Mouse (Mus musculus): Measurements from ENCODE around the gene Ppara. TPM values are rescaled to one million over a fixed set of nuclear protein-coding genes. Genes with fewer than 3 reads are reported as not detected.

Gene Ppara
- polyA plus RNA-seq, 1 experiment from 2014 or later, result 0.45 TPM

DNA sequence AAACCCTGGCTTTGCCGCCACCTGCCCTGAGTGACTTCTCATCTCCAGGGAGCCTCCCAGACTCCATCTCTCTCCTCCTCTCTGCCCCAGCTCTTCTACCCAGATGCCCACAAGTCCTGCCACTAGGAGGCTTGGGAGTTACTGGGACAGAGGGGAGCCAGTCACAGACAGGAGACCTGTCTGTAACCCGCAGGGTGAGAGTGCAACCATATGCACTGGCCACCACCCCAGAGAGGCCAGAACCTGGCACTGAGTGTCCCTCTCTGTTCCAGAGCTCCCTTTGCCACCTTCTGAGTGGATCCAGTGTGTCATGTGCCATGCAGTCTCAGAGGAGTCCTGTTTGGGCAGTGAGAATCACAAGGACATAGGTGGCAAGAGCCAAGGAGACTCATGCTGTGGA, 17.0 kb upstream of the Ppara start:
- H3K4me1 ChIP-seq, result no peaks in the 10 kb centered on the region
- no peaks in the 10 kb centered on the region for H3K9me3 ChIP-seq (replicated peaks)
- peaks cover 14% of the 10 kb centered on the region for H3K27me3 ChIP-seq (ENCODE audit: low read depth, poor library complexity, severe bottlenecking)
- no peak overlapping the region for H3K27ac ChIP-seq
- no peak for DNase-seq (ENCODE audit: low spot score)
- H3K36me3 ChIP-seq, result no peaks in the 10 kb centered on the region
- H3K4me3 ChIP-seq, result no peak overlapping the region
- 85% methylated on average over 2 of the region's 2 CpGs for WGBS

DNA sequence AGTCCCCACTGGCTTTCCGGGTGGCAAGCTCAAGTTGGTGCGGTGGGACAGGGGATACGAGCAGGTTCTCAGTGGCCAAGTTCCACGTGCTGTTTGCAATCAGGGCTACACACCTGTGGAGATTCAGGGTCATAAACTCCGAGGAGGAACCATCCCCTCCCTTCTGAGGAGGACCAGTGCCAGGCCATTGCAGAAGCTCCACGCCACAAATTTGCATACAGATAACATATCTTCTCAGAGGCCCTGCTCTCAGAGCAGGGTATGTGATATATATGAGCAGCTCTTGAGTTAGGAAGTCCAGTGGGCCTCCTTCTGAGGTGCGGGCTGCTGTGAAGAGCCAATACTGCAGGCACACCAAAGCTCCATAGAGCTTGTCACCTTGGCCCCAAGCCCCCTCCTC, 15.8 kb upstream of the Ppara start:
- no peak for DNase-seq (ENCODE audit: low spot score)
- no peaks in the 10 kb centered on the region for H3K36me3 ChIP-seq
- no peak overlapping the region for H3K27ac ChIP-seq
- no peaks in the 10 kb centered on the region for H3K4me1 ChIP-seq
- no peaks in the 10 kb centered on the region for H3K9me3 ChIP-seq (replicated peaks)
- H3K4me3 ChIP-seq, result no peak overlapping the region
- WGBS, result 76% methylated on average over 7 of the region's 7 CpGs
- H3K27me3 ChIP-seq (ENCODE audit: low read depth, poor library complexity, severe bottlenecking), result peaks cover 15% of the 10 kb centered on the region

DNA sequence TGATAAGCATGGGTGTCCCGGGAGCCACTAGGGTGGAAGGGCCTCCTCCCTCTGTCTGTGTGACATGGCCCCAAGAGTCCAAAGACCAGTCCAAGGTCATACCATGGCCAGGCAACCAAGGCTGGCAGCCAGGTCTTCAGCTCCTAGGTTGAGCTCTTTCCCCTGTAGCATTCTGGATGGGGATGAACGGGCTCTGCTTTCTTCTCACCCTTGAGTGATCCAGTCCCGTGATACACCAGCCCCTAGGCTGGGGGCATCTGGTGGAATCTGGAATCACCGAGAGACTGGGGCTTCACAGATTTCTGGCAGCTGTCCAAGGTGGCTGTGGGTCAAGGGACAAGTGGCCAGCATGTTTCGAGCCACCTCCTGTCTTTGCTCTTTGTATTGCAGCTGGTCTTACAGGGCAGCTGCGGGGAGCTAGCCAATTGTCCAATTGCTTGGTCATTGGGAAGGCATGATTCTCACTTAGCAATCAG, 14.4 kb upstream of the Ppara start:
- Histone ChIP-seq H3K36me3 (no peaks in the 10 kb centered on the region), H3K27ac (no peak overlapping the region), H3K4me3 (no peak overlapping the region), H3K4me1 (no peaks in the 10 kb centered on the region), H3K9me3 (replicated peaks) (no peaks in the 10 kb centered on the region), H3K27me3 (ENCODE audit: low read depth, poor library complexity, severe bottlenecking) (peaks cover 25% of the 10 kb centered on the region)
- 74% methylated on average over 6 of the region's 6 CpGs for WGBS
- DNase-seq (ENCODE audit: low spot score), result no peak

DNA sequence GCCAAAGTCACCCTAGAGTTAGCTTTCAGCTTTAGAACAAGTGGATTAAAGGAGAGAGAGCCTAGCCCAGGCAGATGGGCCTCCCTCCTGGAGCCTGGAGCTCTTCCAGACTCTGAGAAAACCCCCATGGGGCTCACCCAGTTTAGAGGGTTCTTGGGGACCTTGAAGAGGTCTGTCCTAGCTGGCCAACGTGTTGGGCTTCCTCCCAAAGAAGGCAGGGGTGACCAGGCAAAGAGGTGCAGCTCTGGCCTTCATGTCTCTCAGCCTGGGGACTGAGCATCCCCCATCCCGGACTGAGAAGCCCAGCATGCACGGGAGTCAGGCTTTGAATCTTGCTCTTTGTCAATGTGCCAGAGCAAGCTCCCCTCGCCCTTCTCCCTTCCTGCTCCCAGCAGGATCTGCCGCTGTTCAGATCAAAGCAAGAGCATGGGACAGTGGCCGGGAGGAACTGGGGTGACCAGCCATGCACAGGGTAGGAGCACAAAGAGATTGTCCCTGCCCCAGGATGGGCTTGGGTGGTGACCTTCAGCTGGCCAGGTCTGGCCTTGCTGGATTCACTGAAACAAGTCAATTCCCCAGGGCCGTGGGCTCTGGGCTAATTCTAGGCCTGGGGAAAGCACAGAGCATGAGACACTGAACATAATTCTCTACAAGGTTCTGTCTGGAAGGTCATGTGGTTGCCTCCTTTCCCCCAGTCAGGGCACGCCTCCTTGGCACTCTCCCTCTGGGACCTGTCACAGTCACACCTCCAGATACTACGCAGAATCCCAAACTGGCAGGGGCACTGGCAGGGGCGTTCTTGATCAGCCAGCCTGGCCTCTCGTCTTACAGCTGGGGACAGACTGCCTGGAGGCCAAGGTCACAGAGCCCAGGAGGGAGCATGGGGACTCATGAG, 10.3 kb upstream of the Ppara start:
- Histone ChIP-seq H3K4me3 (no peak overlapping the region), H3K4me1 (no peaks in the 10 kb centered on the region), H3K36me3 (no peaks in the 10 kb centered on the region), H3K9me3 (replicated peaks) (no peaks in the 10 kb centered on the region), H3K27ac (no peak overlapping the region), H3K27me3 (ENCODE audit: low read depth, poor library complexity, severe bottlenecking) (peaks cover 35% of the 10 kb centered on the region)
- no peak for DNase-seq (ENCODE audit: low spot score)
- 54% methylated on average over 11 of the region's 11 CpGs for WGBS

DNA sequence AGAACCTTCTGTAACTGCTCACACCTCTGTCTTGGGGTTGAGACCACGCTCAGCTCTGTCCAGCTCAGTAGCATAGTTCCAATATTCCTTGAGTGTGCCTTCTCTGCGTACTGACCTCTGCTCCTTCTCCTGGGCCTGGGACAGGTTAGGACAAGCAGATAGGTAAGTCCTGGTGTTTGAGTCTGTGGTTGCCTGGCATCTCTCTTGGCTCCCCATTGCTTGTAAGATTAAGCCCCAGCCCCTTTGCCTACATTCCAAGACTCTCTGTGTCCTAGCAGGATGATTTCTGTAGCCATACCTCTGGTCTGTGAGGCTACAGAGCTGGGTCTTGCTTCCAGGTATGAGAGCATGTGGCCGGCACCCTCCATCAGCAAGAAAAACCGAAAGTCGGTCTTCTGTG, 6.6 kb upstream of the Ppara start:
- no peak for DNase-seq (ENCODE audit: low spot score)
- Histone ChIP-seq H3K36me3 (no peaks in the 10 kb centered on the region), H3K4me1 (no peaks in the 10 kb centered on the region), H3K4me3 (no peak overlapping the region), H3K27me3 (ENCODE audit: low read depth, poor library complexity, severe bottlenecking) (peaks cover 49% of the 10 kb centered on the region), H3K27ac (no peak overlapping the region), H3K9me3 (replicated peaks) (no peaks in the 10 kb centered on the region)
- WGBS, result 91% methylated on average over 5 of the region's 5 CpGs

DNA sequence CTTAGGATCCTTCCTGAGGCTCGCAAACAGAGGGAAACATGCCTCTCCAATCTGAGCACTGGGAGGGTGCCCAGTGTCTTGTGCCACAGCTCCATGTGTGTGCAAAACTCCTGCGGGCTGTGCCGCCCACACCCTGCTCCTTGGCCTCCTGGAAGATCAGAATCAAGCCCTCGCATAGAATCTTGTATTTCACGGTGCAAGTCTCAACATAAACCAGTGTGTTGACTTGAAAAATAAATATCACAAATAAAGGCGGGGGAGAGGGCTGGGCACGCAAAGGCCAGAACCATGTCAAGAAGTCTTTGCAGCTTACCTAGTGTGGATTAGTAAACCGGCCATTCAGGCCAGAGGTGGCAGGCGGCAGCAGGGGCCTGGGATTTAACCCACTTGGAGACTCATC, 5.5 kb upstream of the Ppara start:
- Histone ChIP-seq H3K27me3 (ENCODE audit: low read depth, poor library complexity, severe bottlenecking) (peaks cover 59% of the 10 kb centered on the region), H3K27ac (no peak overlapping the region), H3K4me1 (no peaks in the 10 kb centered on the region), H3K4me3 (no peak overlapping the region), H3K36me3 (no peaks in the 10 kb centered on the region), H3K9me3 (replicated peaks) (no peaks in the 10 kb centered on the region)
- WGBS, result 85% methylated on average over 9 of the region's 9 CpGs
- no peak for DNase-seq (ENCODE audit: low spot score)

DNA sequence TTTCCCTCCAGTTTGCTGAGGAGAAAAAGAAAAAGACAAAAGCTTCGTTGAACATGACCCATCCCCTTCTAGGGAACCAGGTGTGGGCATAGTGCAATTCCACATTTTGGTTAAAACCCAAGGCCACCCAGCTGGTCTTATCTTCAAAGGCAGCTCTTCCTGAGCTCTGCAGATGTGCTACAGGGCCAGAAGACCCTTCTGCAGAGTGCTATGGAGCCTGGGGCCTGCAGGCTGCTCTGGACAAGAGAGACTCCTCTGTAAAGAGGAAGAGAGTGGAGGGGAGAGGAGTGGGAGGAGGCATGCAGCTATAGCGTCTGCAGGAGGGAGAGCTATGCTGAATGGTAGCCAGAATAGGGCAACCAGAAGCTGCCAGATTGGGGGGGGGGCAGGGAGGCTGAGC, 4.8 kb upstream of the Ppara start:
- H3K27me3 ChIP-seq (ENCODE audit: low read depth, poor library complexity, severe bottlenecking), result peaks cover 59% of the 10 kb centered on the region
- H3K9me3 ChIP-seq (replicated peaks), result no peaks in the 10 kb centered on the region
- H3K4me3 ChIP-seq, result no peak overlapping the region
- H3K4me1 ChIP-seq, result peaks cover 6% of the 10 kb centered on the region
- no peaks in the 10 kb centered on the region for H3K36me3 ChIP-seq
- 64% methylated on average over 2 of the region's 2 CpGs for WGBS
- H3K27ac ChIP-seq, result no peak overlapping the region
- no peak for DNase-seq (ENCODE audit: low spot score)

DNA sequence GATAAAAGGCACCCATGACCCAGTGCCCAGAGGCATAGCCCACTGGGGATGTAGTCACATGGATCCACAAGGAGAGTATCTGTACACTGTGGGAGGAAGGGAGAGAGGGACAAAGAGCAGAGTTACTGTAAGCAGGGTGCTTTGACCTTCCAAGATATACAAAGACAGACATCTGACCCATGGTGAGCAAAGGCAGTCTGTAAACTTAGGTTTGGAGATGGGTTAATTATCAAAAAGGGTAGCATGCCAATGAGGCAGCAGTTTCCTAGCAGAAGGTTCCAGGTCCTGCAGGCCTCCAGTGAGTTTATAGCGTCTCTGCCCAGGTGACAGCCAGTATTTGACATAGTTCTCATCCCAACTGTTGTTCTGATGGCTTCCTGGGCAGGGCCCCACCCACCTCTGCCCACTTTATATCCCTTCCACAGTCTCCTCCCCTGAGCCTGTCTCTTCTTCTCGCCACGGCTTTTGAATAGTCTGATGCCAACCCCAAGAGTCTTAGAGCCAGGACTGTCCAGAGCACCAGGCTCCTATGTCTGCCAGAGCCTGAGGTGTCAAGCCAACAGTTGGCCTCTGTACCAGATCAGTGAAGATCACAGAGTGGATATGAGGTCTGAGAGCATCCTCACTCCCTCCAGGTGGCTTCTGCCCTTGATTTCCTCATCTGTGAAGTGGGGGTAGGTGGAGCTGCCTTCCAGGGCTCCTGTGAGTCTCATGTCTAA, 2.7 kb upstream of the Ppara start:
- Histone ChIP-seq H3K4me3 (no peak overlapping the region), H3K4me1 (peaks cover 17% of the 10 kb centered on the region), H3K27me3 (ENCODE audit: low read depth, poor library complexity, severe bottlenecking) (peaks cover 77% of the 10 kb centered on the region), H3K9me3 (replicated peaks) (no peaks in the 10 kb centered on the region), H3K36me3 (no peaks in the 10 kb centered on the region), H3K27ac (no peak overlapping the region)
- WGBS, result 85% methylated on average over 3 of the region's 3 CpGs
- DNase-seq (ENCODE audit: low spot score), result no peak

DNA sequence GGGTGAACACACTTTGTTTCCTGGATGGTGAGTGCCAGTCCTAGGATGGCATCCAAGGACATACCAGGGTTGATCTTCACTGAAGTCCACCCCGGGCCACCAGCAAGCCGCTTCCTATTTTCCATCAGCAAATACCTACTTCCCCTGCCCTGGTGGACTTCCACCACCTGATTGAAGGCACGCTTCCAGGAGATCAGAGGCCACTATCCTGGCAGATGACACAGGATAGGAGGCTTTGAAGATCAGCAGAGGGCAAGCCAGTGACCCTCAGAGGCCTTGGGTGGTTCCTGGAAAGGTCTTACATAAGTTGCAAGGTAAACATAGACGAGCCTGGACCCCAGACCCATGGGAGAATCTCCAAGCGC, 2.2 kb upstream of the Ppara start:
- 85% methylated on average over 5 of the region's 5 CpGs for WGBS
- H3K4me1 ChIP-seq, result peaks cover 17% of the 10 kb centered on the region

DNA sequence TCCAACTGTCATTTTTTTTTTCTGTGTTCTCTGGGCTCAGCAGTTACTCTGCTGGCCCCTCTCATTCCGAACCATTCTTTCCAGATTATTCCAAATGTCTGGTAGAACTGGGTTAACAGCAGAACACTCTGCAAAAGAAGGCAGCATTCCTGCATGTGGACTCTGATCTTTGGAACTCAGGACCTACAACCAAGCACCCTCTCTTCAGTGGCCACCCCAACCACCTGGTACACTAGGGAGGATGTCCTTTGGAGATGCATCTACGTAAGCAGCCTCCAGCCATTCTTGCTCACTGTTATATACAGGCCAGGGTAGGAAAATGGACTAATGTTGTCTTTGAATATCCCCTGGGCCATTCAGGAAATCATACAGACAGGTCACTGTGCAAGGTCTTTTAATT, 1.1 kb upstream of the Ppara start:
- WGBS, result 86% methylated on average over 2 of the region's 2 CpGs
- H3K27ac ChIP-seq, result no peak overlapping the region
- H3K4me3 ChIP-seq, result no peak overlapping the region
- H3K36me3 ChIP-seq, result no peaks in the 10 kb centered on the region
- peaks cover 17% of the 10 kb centered on the region for H3K4me1 ChIP-seq
- H3K27me3 ChIP-seq (ENCODE audit: low read depth, poor library complexity, severe bottlenecking), result peaks cover 86% of the 10 kb centered on the region
- H3K9me3 ChIP-seq (replicated peaks), result no peaks in the 10 kb centered on the region
- no peak for DNase-seq (ENCODE audit: low spot score)

More for the DNA sequence above, 2.2 kb upstream of the Ppara start:
- Histone ChIP-seq H3K9me3 (replicated peaks) (no peaks in the 10 kb centered on the region), H3K36me3 (no peaks in the 10 kb centered on the region), H3K4me3 (no peak overlapping the region), H3K27me3 (ENCODE audit: low read depth, poor library complexity, severe bottlenecking) (peaks cover 82% of the 10 kb centered on the region), H3K27ac (no peak overlapping the region)
- no peak for DNase-seq (ENCODE audit: low spot score)

DNA sequence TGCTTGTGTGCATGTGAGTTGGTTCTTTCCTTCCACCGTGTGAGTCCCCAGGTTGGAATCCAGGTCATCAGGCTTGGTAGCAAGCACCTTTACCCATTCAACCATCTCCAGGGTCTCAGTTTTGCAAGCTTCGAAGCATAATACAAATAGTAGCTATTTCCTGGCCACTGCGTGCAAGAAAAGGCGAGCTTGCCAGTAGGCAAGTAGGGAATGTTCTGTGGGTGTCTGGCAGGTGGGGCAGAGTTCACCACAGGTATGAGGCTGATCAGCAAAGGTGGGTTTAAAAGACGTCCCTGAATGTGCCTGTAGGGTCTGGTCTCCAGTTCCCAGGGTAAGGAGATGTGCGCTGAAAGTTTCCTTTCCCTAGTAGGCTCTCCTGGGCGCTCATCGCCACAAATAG, 635 bp upstream of the Ppara start:
- 41% methylated on average over 8 of the region's 8 CpGs for WGBS

DNA sequence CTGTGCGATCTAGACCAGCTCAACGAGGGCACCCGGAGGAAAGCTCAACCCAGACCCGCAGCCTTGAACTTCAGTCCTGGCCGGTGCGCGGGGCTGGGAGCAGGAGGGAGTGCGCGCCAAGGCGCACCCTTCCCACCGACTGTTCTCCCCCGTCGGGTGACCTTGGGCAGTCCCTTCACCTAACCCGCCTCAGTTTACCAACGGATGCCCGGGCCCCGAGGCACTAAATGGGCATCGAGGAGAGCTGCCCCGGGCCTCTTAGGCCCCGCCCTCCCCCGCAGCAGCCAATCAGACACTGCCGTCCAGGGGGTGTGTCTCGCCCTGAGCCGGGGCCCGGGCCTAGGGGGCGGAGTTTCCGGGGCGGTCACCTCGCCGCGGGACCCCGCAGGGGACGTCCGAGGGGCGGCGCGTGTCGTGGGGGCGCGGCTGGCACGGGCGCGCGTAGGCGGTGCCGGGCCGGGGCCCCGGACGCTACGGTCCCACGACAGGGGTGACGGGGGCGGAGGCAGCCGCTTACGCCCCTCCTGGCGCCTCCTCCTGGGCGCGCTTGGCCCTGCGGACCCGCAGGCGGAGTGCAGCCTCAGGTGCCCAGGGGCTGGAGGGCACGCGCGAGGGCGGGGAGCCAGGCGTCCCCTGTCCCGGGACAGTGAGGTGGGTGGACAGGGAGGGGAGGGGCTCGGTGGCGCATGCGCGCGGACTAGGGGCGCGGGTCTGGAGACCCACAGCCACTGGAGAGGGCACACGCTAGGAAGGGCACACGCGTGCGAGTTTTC, 466 bp downstream of the Ppara start:
- DNase-seq (ENCODE audit: low spot score), result peak; percentile 88
- peaks cover 88% of the 10 kb centered on the region for H3K27me3 ChIP-seq (ENCODE audit: low read depth, poor library complexity, severe bottlenecking)
- no peaks in the 10 kb centered on the region for H3K36me3 ChIP-seq
- no peaks in the 10 kb centered on the region for H3K9me3 ChIP-seq (replicated peaks)
- peak overlapping the region; percentile 72 for H3K27ac ChIP-seq
- peaks cover 17% of the 10 kb centered on the region for H3K4me1 ChIP-seq
- under 1% methylated on average over 78 of the region's 78 CpGs for WGBS
- H3K4me3 ChIP-seq, result peak overlapping the region; percentile 81

More for the DNA sequence above, 635 bp upstream of the Ppara start:
- no peaks in the 10 kb centered on the region for H3K36me3 ChIP-seq
- no peak overlapping the region for H3K27ac ChIP-seq
- H3K4me3 ChIP-seq, result no peak overlapping the region
- peaks cover 85% of the 10 kb centered on the region for H3K27me3 ChIP-seq (ENCODE audit: low read depth, poor library complexity, severe bottlenecking)
- H3K9me3 ChIP-seq (replicated peaks), result no peaks in the 10 kb centered on the region
- H3K4me1 ChIP-seq, result peaks cover 17% of the 10 kb centered on the region
- no peak for DNase-seq (ENCODE audit: low spot score)

DNA sequence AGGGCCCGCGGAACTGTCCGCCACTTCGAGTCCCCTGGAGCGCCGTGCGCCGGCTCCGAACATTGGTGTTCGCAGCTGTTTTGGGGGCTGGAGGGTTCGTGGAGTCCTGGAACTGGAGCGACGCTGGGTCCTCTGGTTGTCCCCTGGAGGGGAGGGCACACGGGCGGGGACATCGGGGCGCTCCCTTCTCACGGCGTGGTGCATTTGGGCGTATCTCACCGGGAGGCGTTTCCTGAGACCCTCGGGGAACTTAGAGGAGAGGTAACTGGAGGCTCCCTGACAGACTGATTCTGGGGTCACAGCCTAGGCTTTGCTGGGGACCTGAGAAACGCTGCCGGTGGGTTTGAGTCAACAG, 1.0 kb downstream of the Ppara start:
- WGBS, result under 1% methylated on average over 25 of the region's 25 CpGs
- no peak for DNase-seq (ENCODE audit: low spot score)
- Histone ChIP-seq H3K27me3 (ENCODE audit: low read depth, poor library complexity, severe bottlenecking) (peaks cover 91% of the 10 kb centered on the region), H3K27ac (peak overlapping the region; percentile 72; the same call in 1 of the 2 replicates), H3K9me3 (replicated peaks) (no peaks in the 10 kb centered on the region), H3K4me1 (peaks cover 17% of the 10 kb centered on the region), H3K36me3 (no peaks in the 10 kb centered on the region), H3K4me3 (peak overlapping the region; percentile 81)
